Mouse (Mus musculus) C2C12 (cell line): ENCODE results near the gene Gpr83.

Experiments used
- CTCF ChIP-seq: IDR thresholded peaks from one replicate; pipeline ENCODE4 v1.5.1; 2011; ENCODE audit not compliant: control insufficient read depth, insufficient read depth, insufficient read length
- MYOD1 ChIP-seq: IDR thresholded peaks from one replicate; pipeline ENCODE4 v1.6.1; 2011; ENCODE audit warnings: low read depth; ENCODE audit not compliant: control insufficient read depth, insufficient read length
- USF1 ChIP-seq: IDR thresholded peaks from one replicate; pipeline ENCODE4 v1.6.1; 2011; ENCODE audit warnings: low read depth, mild to moderate bottlenecking, control low read depth, moderate library complexity

GRCm38 (mm10) chr9:14866957-14867356 lies 6.9 kb downstream of the Gpr83 start:
- TF ChIP-seq CTCF (no peak), MYOD1 (no peak), USF1 (no peak)
